Mouse (Mus musculus) liver, postnatal 0 days (tissue): ENCODE measurements around the gene Megf6.

Experiments used
- CTCF ChIP-seq: sonication (generic); IDR thresholded peaks from 2 replicates; pipeline ENCODE4 v1.5.1; 2016; ENCODE audit warnings: antibody characterized with exemption, low read depth
- EP300 ChIP-seq: IDR thresholded peaks from 2 replicates; pipeline ENCODE4 v1.6.1; 2016; ENCODE audit warnings: antibody characterized with exemption, low read depth, mild to moderate bottlenecking

DNA sequence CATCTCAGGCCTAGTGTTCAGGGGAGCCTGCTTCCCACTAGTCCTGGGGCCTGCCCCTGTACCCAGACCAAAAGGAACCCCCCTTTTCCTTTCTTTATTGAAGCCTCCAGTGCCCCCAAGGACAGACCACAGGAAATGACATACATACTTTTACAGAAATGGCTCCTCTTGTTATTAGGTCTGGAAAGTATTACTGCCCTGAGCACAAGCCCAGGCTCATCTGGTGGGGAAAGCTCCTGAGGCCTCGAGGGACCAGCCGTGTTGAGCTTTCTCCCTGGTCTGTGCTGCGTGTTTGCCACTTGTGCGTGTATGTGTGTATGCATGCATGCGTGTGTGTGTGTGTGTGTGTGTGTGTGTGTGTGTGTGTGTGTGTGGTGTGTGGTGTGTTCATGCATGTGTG lies 90.2 kb downstream of the Megf6 start:
- TF ChIP-seq EP300 (no peak), CTCF (no peak)
